Mouse (Mus musculus) liver, embryonic 16.5 days (tissue): ENCODE measurements around the gene Zmynd8. TPM values are rescaled to one million over a fixed set of nuclear protein-coding genes. Genes with fewer than 3 reads are reported as not detected.

Experiments used
- ATAC-seq: fragments of 200-750 bp; cut with Nextera tagmentation; 2 replicates; pipeline ENCODE4 v1.8.0; 2017; ENCODE audit warnings: low read depth, mild to moderate bottlenecking, moderate number of reproducible peaks, moderate library complexity
- H3K27ac ChIP-seq: fragments of 300-500 bp; sonication (generic); 2 replicates; pipeline ENCODE4 v1.5.1; 2014; ENCODE audit warnings: mild to moderate bottlenecking, low read length
- H3K27me3 ChIP-seq: fragments of 300-500 bp; sonication (generic); 2 replicates; pipeline ENCODE4 v1.6.1; 2014; ENCODE audit warnings: low read depth, low read length, mixed read lengths; ENCODE audit not compliant: control insufficient read depth, insufficient read depth
- H3K36me3 ChIP-seq: fragments of 300-500 bp; sonication (generic); 2 replicates; pipeline ENCODE4 v1.6.1; 2014; ENCODE audit warnings: mild to moderate bottlenecking; ENCODE audit not compliant: control insufficient read depth, insufficient read depth
- H3K4me1 ChIP-seq: fragments of 300-500 bp; sonication (generic); 2 replicates; pipeline ENCODE4 v1.6.1; 2014; ENCODE audit warnings: low read depth, low read length, mixed read lengths; ENCODE audit not compliant: control insufficient read depth
- H3K4me2 ChIP-seq: fragments of 300-500 bp; sonication (generic); 2 replicates; pipeline ENCODE4 v1.6.1; 2014; ENCODE audit warnings: low read depth, low read length, mixed read lengths
- H3K4me3 ChIP-seq: fragments of 300-500 bp; sonication (generic); 2 replicates; pipeline ENCODE4 v1.5.1; 2014; ENCODE audit warnings: low read depth, mild to moderate bottlenecking, low read length
- H3K9ac ChIP-seq: fragments of 300-500 bp; sonication (generic); 2 replicates; pipeline ENCODE4 v1.6.1; 2014; ENCODE audit warnings: low read depth, low read length
- H3K9me3 ChIP-seq: fragments of 300-500 bp; sonication (generic); replicated peaks from 2 replicates; pipeline ENCODE4 v1.6.1; 2016; ENCODE audit warnings: low read length; ENCODE audit not compliant: control insufficient read depth
- WGBS: fragments of 180-500 bp; shearing (Covaris S2); extraction: QIAGEN DNeasy Blood & Tissue Kit; methylation state at CpG from one replicate; pipeline ENCODE4 v1.1.7; 2014; ENCODE audit not compliant: insufficient replicate concordance; 5-methylcytosine and 5-hydroxymethylcytosine counted together
- polyA plus RNA-seq: library from polyadenylated mRNA; unstranded; fragments of >200 nt; fragmentation: Nextera tagmentation; extraction: Ambion mirVana; gene quantifications from 2 replicates; pipeline ENCODE4 v1.2.1, GENCODE M21; 2015

The Zmynd8 gene
- polyA plus RNA-seq, 1 experiment from 2014 or later = 20.0 TPM

DNA sequence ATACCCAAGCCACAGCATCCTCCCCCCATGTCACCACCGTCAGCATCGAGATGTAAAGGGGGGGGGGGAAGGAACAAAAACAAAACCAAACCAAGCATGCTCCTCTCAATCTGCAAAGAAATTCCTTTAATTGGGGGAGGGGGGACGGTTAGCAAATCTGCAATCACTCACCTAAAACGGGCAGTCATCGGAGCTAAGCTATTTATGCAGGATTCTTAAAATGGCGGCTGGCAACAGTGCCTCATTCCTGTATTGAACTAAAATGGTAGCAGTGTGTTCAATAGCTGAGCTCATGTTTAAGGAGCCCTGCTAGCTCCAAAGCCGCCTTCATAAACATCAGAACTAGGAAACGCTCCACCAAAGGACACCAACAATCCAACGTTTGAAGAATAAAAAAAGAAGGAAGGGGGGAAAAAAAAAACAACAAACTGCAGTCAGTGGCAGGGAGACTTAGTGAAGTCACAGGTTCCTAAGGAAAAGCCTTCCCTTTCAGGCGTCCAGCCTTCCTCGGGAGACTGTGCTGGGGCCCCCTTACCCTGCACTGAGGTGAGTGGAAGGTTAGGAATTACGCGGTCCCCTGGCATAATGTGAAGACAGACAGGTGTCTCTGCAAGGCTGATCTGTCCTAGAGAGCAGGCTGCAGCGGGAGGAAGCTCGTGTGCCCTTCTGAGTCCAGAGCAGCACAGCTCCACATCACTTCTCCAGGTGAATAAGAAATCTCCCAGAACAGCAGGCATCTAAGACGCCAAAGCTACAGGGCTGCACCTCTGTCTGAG is 19.2 kb downstream of the Zmynd8 start:
- peaks cover 89% of the 10 kb centered on the region for H3K4me1 ChIP-seq
- peak overlapping the region; percentile 62 for H3K27ac ChIP-seq
- peak overlapping the region; percentile 8; the same call in 1 of the 2 replicates for H3K4me2 ChIP-seq
- ATAC-seq = no peak
- WGBS = 59% methylated on average over 16 of the region's 16 CpGs
- no peaks in the 10 kb centered on the region for H3K27me3 ChIP-seq
- H3K9me3 ChIP-seq = no peaks in the 10 kb centered on the region
- H3K9ac ChIP-seq = 0 out of 2 replicates have a peak overlapping the region, but pooled peaks have one; percentile 22
- H3K4me3 ChIP-seq = no peak overlapping the region
- peaks cover 10% of the 10 kb centered on the region for H3K36me3 ChIP-seq

DNA sequence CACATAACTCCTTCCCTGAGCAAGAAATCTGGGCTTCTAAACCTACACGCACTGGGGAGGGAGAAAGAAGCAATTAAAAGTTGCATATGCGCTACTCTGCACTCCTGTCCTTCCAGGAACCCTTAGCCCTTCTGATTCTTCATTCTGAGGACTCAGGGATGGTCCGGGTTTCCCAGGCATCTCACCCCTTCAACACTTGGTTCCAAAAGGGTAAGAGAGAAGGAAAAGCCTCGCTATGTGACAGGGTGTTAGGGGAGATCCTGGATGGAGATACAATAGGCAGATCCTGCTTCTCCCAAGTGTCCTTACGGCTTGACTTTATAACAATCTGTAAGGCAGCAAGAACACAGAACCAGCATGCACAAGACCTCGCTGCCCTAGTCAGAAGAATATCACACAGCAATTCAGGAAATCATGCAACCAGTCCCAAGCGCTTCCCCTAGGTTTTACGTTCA is 19.9 kb downstream of the Zmynd8 start:
- peaks cover 14% of the 10 kb centered on the region for H3K36me3 ChIP-seq
- peaks cover 88% of the 10 kb centered on the region for H3K4me1 ChIP-seq
- 69% methylated on average over 8 of the region's 8 CpGs for WGBS
- no peak overlapping the region for H3K4me3 ChIP-seq
- peak overlapping the region; percentile 12; the same call in 1 of the 2 replicates for H3K27ac ChIP-seq
- ATAC-seq = no peak
- H3K9me3 ChIP-seq = no peaks in the 10 kb centered on the region
- H3K9ac ChIP-seq = no peak overlapping the region
- 0 out of 2 replicates have a peak overlapping the region, but pooled peaks have one; percentile 5 for H3K4me2 ChIP-seq
- H3K27me3 ChIP-seq = no peaks in the 10 kb centered on the region

DNA sequence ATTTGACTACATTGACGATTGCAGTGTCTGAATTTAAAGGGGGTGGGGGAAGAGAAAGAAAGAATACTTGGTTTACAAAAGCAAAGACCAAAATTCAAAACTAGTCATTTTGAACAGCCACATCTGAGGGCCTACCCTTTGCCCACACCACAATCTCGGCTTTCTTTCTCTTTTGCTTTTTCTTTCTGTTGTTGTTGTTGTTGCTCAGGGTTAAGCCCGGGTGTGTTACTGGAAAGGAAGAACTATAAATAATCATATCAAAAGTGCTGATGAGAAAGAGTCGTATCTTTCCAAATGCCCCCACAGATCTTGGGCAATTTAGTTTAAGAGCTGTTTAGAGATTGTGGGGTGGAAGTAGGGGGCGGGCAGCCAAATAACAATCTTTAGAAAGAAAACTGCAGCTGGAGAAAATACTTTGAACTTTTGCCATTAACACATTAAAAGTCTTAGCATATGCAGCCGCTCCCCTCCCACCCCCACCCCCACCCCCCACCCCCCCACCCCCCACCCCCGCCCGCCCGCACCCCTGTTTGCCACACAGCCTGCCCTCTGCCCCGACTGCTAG is 20.7 kb downstream of the Zmynd8 start:
- Histone ChIP-seq H3K4me1 (peaks cover 80% of the 10 kb centered on the region), H3K4me3 (no peak overlapping the region), H3K9me3 (no peaks in the 10 kb centered on the region), H3K36me3 (peaks cover 14% of the 10 kb centered on the region), H3K27me3 (no peaks in the 10 kb centered on the region), H3K9ac (no peak overlapping the region; the same call in 1 of the 2 replicates), H3K4me2 (no peak overlapping the region), H3K27ac (peak overlapping the region; percentile 27; the same call in 1 of the 2 replicates)
- WGBS = 51% methylated on average over 10 of the region's 10 CpGs
- no peak for ATAC-seq

DNA sequence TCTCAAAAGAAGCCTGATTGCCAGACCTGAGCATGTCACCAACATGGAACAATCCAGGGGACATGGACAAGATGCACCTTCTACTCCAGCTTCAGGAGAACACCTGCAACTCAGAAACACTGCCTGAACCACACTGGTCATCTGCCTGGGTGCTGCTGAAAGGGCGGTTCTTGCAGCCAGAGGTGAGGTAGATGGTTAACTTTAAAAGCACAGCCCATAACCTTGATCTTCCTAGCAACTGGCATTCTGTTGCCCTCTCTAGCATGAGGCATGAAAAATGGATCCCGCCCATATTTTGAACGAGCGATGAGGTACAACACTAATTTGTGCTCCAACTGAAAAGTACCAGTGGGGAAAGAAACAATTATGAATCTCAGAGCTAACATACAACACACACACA is 21.6 kb downstream of the Zmynd8 start:
- no peak for ATAC-seq
- no peak overlapping the region for H3K4me3 ChIP-seq
- 76% methylated on average over 4 of the region's 4 CpGs for WGBS

DNA sequence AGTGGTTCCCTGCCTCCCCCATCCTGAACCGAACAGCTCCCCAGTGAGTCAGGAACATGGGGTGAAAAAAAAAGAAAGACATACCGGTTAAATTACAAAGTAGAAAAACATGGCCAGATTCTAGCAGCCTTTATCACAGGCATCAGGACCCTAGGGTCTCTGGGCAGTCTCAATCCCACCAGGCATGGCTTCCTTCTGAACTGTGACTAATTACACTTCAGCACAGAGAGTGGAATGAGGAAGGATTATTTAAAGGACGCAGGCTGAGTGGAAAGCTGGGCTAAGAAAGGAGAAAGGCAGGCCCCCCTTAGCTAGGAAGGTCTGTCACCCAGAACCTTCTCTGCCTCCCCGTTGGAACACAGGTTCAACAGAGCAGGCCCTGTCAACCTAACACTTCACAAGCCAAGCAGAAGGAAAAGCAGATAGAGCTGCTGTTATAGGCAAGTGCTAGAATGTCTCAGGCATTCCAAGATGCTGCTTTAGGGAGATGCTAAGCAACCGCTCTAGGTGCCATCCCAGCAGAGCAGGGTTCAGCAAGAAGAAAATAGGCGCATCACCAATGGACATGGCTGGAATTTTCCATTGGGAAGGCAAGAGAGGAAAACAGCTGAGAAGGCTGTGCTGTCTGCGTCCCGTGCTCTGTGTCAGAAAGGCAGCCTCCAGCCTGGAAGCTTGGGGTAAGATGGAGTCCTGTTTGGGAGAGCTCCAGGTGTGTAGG is 22.5 kb downstream of the Zmynd8 start:
- Histone ChIP-seq H3K9ac (no peak overlapping the region), H3K9me3 (no peaks in the 10 kb centered on the region), H3K4me1 (peaks cover 63% of the 10 kb centered on the region), H3K27me3 (no peaks in the 10 kb centered on the region), H3K4me2 (no peak overlapping the region), H3K36me3 (peaks cover 16% of the 10 kb centered on the region), H3K27ac (peak overlapping the region; percentile 8; the same call in 1 of the 2 replicates), H3K4me3 (no peak overlapping the region)
- ATAC-seq = no peak
- 69% methylated on average over 8 of the region's 8 CpGs for WGBS

More for the DNA sequence above, 21.6 kb downstream of the Zmynd8 start:
- Histone ChIP-seq H3K4me1 (peaks cover 71% of the 10 kb centered on the region), H3K9me3 (no peaks in the 10 kb centered on the region), H3K4me2 (no peak overlapping the region), H3K9ac (no peak overlapping the region), H3K27me3 (no peaks in the 10 kb centered on the region), H3K27ac (no peak overlapping the region), H3K36me3 (peaks cover 14% of the 10 kb centered on the region)

DNA sequence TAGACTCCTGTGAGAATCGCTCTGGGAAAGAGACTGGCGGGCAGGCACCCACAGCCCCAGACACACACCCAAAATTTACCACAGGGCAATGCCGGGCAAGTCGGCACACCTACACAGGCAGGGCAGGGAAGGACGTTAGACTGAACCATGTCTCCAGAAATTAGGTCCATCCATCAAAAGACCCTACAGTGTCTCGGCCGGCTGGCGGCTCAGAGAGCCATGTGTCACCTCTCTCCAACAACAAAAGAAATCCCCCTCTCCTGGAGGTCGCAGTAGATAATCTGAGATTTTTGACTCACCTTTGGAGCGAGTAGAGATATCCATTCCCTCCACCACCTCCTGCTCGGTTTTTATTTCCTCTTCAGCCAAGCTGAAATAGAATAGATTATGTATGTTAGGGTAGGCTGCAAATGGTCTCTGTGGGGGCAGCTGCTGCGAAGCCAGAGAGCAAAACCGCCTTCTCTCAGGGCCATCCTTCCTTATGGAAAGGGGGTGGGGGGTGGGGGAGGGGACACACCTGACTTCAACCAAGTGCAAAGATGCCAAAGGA is 23.3 kb downstream of the Zmynd8 start:
- 65% methylated on average over 13 of the region's 13 CpGs for WGBS
- H3K4me3 ChIP-seq = no peak overlapping the region
- no peak overlapping the region for H3K9ac ChIP-seq
- no peaks in the 10 kb centered on the region for H3K27me3 ChIP-seq
- no peak overlapping the region for H3K4me2 ChIP-seq
- H3K27ac ChIP-seq = peak overlapping the region; percentile 58
- peaks cover 21% of the 10 kb centered on the region for H3K36me3 ChIP-seq
- H3K4me1 ChIP-seq = peaks cover 57% of the 10 kb centered on the region
- no peaks in the 10 kb centered on the region for H3K9me3 ChIP-seq
- ATAC-seq = no peak

DNA sequence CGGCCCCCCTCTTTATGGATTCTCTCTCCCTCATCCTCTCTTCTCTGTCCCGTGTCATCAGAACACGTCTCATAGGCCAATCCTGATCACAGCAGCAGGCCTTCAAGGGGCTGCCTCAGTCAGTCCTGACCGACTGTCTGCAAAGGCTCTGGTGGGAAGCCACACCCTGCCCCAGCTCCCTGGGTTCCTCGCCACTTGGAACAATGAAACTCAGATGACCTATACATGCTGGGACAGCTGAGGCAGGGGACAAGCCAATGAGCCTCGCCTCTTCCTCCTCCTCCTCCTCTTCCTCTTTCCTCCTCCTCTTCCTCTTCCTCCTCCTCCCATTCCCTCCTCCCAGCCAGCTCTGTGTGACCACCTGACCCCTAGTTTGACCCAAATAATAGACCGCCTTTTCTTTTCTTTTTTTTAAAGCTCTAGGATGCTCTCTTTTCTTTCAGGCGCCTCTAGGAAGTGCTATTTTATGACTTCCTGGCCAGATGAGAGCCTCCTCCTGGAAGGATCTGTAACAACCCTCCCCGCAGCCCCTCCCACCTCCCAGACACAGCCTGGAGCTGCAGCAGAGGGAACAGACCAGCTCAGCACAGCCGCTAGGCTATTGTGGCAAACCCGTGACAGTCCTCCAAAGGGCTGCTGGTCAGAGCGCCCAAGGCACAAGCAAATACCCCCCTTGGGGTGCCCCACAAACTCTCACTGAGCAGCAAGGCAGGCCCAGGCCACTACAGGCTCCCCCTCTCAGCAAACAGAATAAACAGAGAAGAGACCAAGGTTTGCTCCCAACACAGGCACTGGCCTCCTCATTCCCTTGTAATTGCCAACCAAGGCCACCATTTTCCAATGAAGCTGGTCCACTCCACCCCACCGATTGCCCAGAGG is 24.1 kb downstream of the Zmynd8 start:
- ATAC-seq = peak; percentile 44
- Histone ChIP-seq H3K4me3 (no peak overlapping the region), H3K27me3 (no peaks in the 10 kb centered on the region), H3K4me2 (no peak overlapping the region), H3K27ac (peak overlapping the region; percentile 58), H3K9me3 (no peaks in the 10 kb centered on the region), H3K9ac (no peak overlapping the region), H3K4me1 (peaks cover 53% of the 10 kb centered on the region), H3K36me3 (peaks cover 24% of the 10 kb centered on the region)
- WGBS = 56% methylated on average over 13 of the region's 13 CpGs

DNA sequence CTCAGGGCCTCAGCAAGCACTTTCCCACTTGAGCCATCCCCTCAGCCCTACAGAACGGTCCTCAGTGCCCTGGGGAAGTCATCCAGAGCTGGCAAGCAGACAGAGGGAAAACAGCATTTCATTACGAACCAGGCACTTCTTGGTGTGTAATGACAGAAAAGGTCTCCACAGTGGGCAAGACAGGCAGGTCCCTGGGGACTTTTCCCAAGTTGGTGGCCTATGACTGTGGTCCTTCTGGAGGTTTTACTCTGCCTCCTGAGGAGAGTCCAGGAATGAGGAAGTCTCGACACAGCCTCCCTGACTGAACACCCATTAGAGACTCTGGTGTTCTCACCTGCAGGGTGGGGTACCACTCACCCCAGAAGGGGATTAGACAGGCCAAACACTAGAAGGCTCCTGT is 25.0 kb downstream of the Zmynd8 start:
- peaks cover 24% of the 10 kb centered on the region for H3K36me3 ChIP-seq
- H3K27ac ChIP-seq = no peak overlapping the region
- H3K4me1 ChIP-seq = peaks cover 50% of the 10 kb centered on the region

More for the DNA sequence above, 25.0 kb downstream of the Zmynd8 start:
- no peaks in the 10 kb centered on the region for H3K27me3 ChIP-seq
- no peak overlapping the region for H3K4me3 ChIP-seq
- H3K4me2 ChIP-seq = no peak overlapping the region
- no peak overlapping the region for H3K9ac ChIP-seq
- ATAC-seq = no peak
- no peaks in the 10 kb centered on the region for H3K9me3 ChIP-seq
- 77% methylated on average over 3 of the region's 3 CpGs for WGBS
